Mouse (Mus musculus) ES-E14 (cell line): ENCODE measurements at regions not wholly inside any gene's neighbourhood (a gene's known extent, or its start where the extent isn't known, plus 50 kb on each side); places are given as distances from the start of the nearest gene placed in this dataset.

Experiments
- DNase-seq: peaks from one replicate; pipeline ENCODE4 v3.0.0-alpha.2; 2013; ENCODE audit warnings: low read depth, low spot score
- H3K27ac ChIP-seq: 2 replicates; pipeline ENCODE4 v1.5.1; 2012; ENCODE audit warnings: low read depth, mild to moderate bottlenecking, low read length, moderate library complexity, mixed read lengths; ENCODE audit not compliant: poor library complexity, insufficient read depth, severe bottlenecking
- H3K36me3 ChIP-seq: 2 replicates; pipeline ENCODE4 v1.6.1; 2012; ENCODE audit warnings: mild to moderate bottlenecking, low read length, moderate library complexity, mixed read lengths; ENCODE audit not compliant: control insufficient read depth, poor library complexity, insufficient read depth, severe bottlenecking
- H3K4me1 ChIP-seq, 2 experiments: fragments of 150-350 bp in 1 of 2; sonication (generic) in 1 of 2; 2 replicates each; pipeline ENCODE4 v1.6.1; 2012; ENCODE audit warnings: low read length in 2 of 2, mild to moderate bottlenecking in 1 of 2, mixed read lengths in 1 of 2; ENCODE audit not compliant: control insufficient read depth in 2 of 2, insufficient read depth in 2 of 2, poor library complexity in 1 of 2
- H3K4me3 ChIP-seq, 2 experiments: fragments of 150-350 bp in 1 of 2; sonication (generic) in 1 of 2; 2 replicates each; pipeline ENCODE4 v1.5.1; 2012; ENCODE audit warnings: low read length in 2 of 2, low read depth in 1 of 2, mild to moderate bottlenecking in 1 of 2, mixed read lengths in 1 of 2; ENCODE audit not compliant: insufficient read depth in 1 of 2, poor library complexity in 1 of 2, severe bottlenecking in 1 of 2
- H3K9ac ChIP-seq: 2 replicates; pipeline ENCODE4 v1.6.1; 2012; ENCODE audit warnings: low read depth, mild to moderate bottlenecking, low read length, mixed read lengths; ENCODE audit not compliant: poor library complexity, insufficient read depth, severe bottlenecking
- H3K9me3 ChIP-seq: fragments of 150-350 bp; sonication (generic); 2 replicates; pipeline ENCODE4 v1.6.1; 2012; ENCODE audit warnings: low read depth, mild to moderate bottlenecking, low read length; ENCODE audit not compliant: control insufficient read depth, insufficient read depth
- CHD2 ChIP-seq: IDR thresholded peaks from 2 replicates; pipeline ENCODE4 v1.6.1; 2014; ENCODE audit warnings: mild to moderate bottlenecking, low read depth, low read length, inconsistent platforms
- HCFC1 ChIP-seq: IDR thresholded peaks from 2 replicates; pipeline ENCODE4 v1.6.1; 2012; ENCODE audit warnings: low read length, inconsistent platforms, borderline replicate concordance; ENCODE audit not compliant: insufficient read depth
- MAFK ChIP-seq: IDR thresholded peaks from 2 replicates; pipeline ENCODE4 v1.6.1; 2014; ENCODE audit warnings: mild to moderate bottlenecking, low read depth, low read length, inconsistent platforms; ENCODE audit not compliant: insufficient read depth
- ZC3H11A ChIP-seq: IDR thresholded peaks from 2 replicates; pipeline ENCODE4 v1.6.1; 2012; ENCODE audit warnings: low read depth, mild to moderate bottlenecking, inconsistent platforms, low read length, borderline replicate concordance
- ZNF384 ChIP-seq: IDR thresholded peaks from 2 replicates; pipeline ENCODE4 v1.6.1; 2012; ENCODE audit warnings: low read depth, low read length, inconsistent platforms
- in situ Hi-C, 2 experiments: fragments of 600-800 bp; cut with MboI; formaldehyde crosslinking; loops; one replicate each; pipeline ENCODE4 v1.15.1; 2025; ENCODE audit warnings: low sequenced_read_pairs in 2 of 2, inconsistent platforms in 1 of 2; ENCODE audit not compliant: unreplicated experiment in 2 of 2

- no peaks in the 10 kb centered on the region for H3K9me3 ChIP-seq
- H3K4me3 ChIP-seq, result no peak overlapping the region
- H3K27ac ChIP-seq, result no peak overlapping the region
- in situ Hi-C loops, result no loop called here
- H3K4me1 ChIP-seq, result no peaks in the 10 kb centered on the region
- H3K36me3 ChIP-seq, result no peaks in the 10 kb centered on the region
- H3K9ac ChIP-seq, result no peak overlapping the region
- no peak for TF ChIP-seq ZC3H11A
- no peak for TF ChIP-seq HCFC1
- TF ChIP-seq ZNF384, result no peak
- no peak for TF ChIP-seq MAFK
- no peak for TF ChIP-seq CHD2
- no peak for DNase-seq
Observed at GRCm38 (mm10) chr4:29661140-29662108, 848.5 kb downstream of the Epha7 start.

- in situ Hi-C loops, result no loop called here
- no peaks in the 10 kb centered on the region for H3K36me3 ChIP-seq
- no peak for TF ChIP-seq CHD2
- TF ChIP-seq ZC3H11A, result no peak
- TF ChIP-seq HCFC1, result no peak
- no peak for TF ChIP-seq MAFK
- TF ChIP-seq ZNF384, result no peak
- H3K4me1 ChIP-seq, result no peaks in the 10 kb centered on the region
- no peak overlapping the region for H3K27ac ChIP-seq
- no peak overlapping the region for H3K9ac ChIP-seq
- H3K4me3 ChIP-seq, result no peak overlapping the region
- no peaks in the 10 kb centered on the region for H3K9me3 ChIP-seq
- no peak for DNase-seq
Observed at GRCm38 (mm10) chr4:29665561-29665960, 852.6 kb downstream of the Epha7 start.

- Histone ChIP-seq H3K4me3 (no peak overlapping the region), H3K27ac (no peak overlapping the region), H3K4me1 (no peaks in the 10 kb centered on the region), H3K36me3 (no peaks in the 10 kb centered on the region), H3K9me3 (no peaks in the 10 kb centered on the region), H3K9ac (no peak overlapping the region)
- DNase-seq, result no peak
- in situ Hi-C loops, result no loop called here
- TF ChIP-seq ZC3H11A (no peak), CHD2 (no peak), MAFK (no peak), ZNF384 (no peak), HCFC1 (no peak)
Observed at GRCm38 (mm10) chr4:29694153-29694552, 881.2 kb downstream of the Epha7 start.

- Histone ChIP-seq H3K27ac (no peak overlapping the region), H3K9ac (no peak overlapping the region), H3K4me1 (no peaks in the 10 kb centered on the region), H3K36me3 (no peaks in the 10 kb centered on the region), H3K4me3 (no peak overlapping the region), H3K9me3 (no peaks in the 10 kb centered on the region)
- in situ Hi-C loops, result no loop called here
- DNase-seq, result no peak
- TF ChIP-seq HCFC1 (no peak), MAFK (no peak), ZC3H11A (no peak), ZNF384 (no peak), CHD2 (no peak)
Observed at GRCm38 (mm10) chr4:29732513-29732912, 919.6 kb downstream of the Epha7 start.
